Mouse (Mus musculus): Measurements from ENCODE around the gene Tnnt3. TPM values are rescaled to one million over a fixed set of nuclear protein-coding genes. Genes with fewer than 3 reads are reported as not detected.

Tnnt3 gene
- polyA plus RNA-seq, 1 experiment from 2014 or later = 0.42 TPM

DNA sequence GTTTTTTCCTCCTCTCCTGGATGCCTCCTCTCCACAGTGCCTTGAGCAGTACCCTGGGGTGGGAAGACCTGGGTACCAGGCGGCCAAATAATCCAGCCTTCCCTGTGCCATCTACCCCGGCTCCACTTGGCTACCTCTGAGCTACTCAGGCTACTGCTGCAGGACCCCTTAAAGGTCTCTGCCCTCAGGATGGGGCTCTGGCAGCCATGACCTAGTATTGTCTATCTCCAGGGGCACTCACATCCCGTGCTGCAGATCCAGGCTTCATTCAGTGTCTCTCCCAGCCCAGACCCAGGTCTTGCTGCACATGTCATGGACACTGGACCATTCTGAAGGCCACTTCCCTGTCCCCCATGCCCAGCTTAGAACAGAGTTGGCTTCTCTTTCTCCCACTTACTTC is 18.8 kb upstream of the Tnnt3 start:
- H3K27ac ChIP-seq (ENCODE audit: low read depth, low read length) = no peak overlapping the region
- H3K36me3 ChIP-seq (ENCODE audit: control insufficient read depth, insufficient read depth, low read length) = no peaks in the 10 kb centered on the region
- ATAC-seq = no peak
- no peak for DNase-seq (ENCODE audit: low spot score)
- no peaks in the 10 kb centered on the region for H3K9me3 ChIP-seq (replicated peaks; ENCODE audit: control insufficient read depth, low read length)
- no peaks in the 10 kb centered on the region for H3K27me3 ChIP-seq (replicated peaks; ENCODE audit: control insufficient read depth, insufficient read depth, low read length)
- no peak overlapping the region for H3K4me3 ChIP-seq (ENCODE audit: low read depth, low read length)
- H3K4me1 ChIP-seq (ENCODE audit: control insufficient read depth, insufficient read depth, low read length) = peaks cover 19% of the 10 kb centered on the region
- 89% methylated on average over 3 of the region's 3 CpGs for WGBS
- no peak overlapping the region for H3K9ac ChIP-seq (ENCODE audit: low read length)
- no peak overlapping the region for H3K4me2 ChIP-seq (ENCODE audit: low read length)

DNA sequence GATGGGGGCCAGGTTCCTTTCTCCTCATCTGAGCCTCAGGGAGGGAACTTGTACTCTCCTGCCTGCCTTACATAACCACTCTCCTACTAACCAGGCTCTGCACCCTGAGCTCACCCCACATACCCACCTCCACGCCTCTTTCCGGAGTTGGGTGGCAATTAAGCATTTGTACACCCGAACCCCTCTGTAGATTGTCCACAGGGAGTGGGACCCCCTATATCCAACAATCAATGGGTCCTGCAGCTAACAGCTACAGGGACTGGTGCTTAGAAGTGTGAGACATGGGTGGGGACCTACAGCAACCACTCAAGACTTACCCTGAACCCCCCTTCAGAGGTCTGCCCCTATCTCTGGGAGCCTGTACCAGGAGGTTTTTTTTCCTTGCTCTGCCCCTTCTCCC is 18.0 kb upstream of the Tnnt3 start:
- Histone ChIP-seq H3K9me3 (replicated peaks; ENCODE audit: control insufficient read depth, low read length) (no peaks in the 10 kb centered on the region), H3K27ac (ENCODE audit: low read depth, low read length) (no peak overlapping the region), H3K4me1 (ENCODE audit: control insufficient read depth, insufficient read depth, low read length) (peaks cover 19% of the 10 kb centered on the region), H3K9ac (ENCODE audit: low read length) (no peak overlapping the region), H3K4me3 (ENCODE audit: low read depth, low read length) (no peak overlapping the region), H3K4me2 (ENCODE audit: low read length) (no peak overlapping the region), H3K36me3 (ENCODE audit: control insufficient read depth, insufficient read depth, low read length) (no peaks in the 10 kb centered on the region), H3K27me3 (replicated peaks; ENCODE audit: control insufficient read depth, insufficient read depth, low read length) (no peaks in the 10 kb centered on the region)
- ATAC-seq (no peak), DNase-seq (ENCODE audit: low spot score) (no peak)
- WGBS = 90% methylated on average over 3 of the region's 3 CpGs

DNA sequence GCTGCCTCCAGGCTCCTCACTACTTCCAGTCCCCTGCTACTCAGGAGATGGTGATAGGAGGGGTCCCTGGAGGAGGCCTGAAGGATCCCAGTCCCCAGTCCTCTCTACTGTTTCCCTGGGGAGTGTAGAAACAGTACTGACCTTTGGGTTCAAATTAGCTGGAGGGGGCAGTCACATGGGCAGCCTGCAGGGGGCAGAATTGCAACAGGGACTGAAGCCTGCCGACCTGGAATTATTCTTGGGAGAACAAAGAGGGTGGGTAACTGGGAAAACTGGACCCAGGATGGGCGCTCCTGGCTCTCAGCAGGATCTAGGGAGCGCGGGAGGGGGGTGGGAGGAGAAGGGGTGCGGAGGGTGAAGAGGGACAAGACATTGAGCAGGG is 17.5 kb upstream of the Tnnt3 start:
- WGBS = 3% methylated on average over 5 of the region's 5 CpGs
- Histone ChIP-seq H3K9me3 (replicated peaks; ENCODE audit: control insufficient read depth, low read length) (no peaks in the 10 kb centered on the region), H3K9ac (ENCODE audit: low read length) (peak overlapping the region; percentile 63; the same call in 1 of the 2 replicates), H3K4me1 (ENCODE audit: control insufficient read depth, insufficient read depth, low read length) (peaks cover 19% of the 10 kb centered on the region), H3K27ac (ENCODE audit: low read depth, low read length) (peak overlapping the region; percentile 81), H3K36me3 (ENCODE audit: control insufficient read depth, insufficient read depth, low read length) (no peaks in the 10 kb centered on the region), H3K4me2 (ENCODE audit: low read length) (peak overlapping the region; percentile 53), H3K4me3 (ENCODE audit: low read depth, low read length) (peak overlapping the region; percentile 13; the same call in 1 of the 2 replicates), H3K27me3 (replicated peaks; ENCODE audit: control insufficient read depth, insufficient read depth, low read length) (no peaks in the 10 kb centered on the region)
- DNase-seq (ENCODE audit: low spot score) (peak; percentile 57), ATAC-seq (peak; percentile 19)

DNA sequence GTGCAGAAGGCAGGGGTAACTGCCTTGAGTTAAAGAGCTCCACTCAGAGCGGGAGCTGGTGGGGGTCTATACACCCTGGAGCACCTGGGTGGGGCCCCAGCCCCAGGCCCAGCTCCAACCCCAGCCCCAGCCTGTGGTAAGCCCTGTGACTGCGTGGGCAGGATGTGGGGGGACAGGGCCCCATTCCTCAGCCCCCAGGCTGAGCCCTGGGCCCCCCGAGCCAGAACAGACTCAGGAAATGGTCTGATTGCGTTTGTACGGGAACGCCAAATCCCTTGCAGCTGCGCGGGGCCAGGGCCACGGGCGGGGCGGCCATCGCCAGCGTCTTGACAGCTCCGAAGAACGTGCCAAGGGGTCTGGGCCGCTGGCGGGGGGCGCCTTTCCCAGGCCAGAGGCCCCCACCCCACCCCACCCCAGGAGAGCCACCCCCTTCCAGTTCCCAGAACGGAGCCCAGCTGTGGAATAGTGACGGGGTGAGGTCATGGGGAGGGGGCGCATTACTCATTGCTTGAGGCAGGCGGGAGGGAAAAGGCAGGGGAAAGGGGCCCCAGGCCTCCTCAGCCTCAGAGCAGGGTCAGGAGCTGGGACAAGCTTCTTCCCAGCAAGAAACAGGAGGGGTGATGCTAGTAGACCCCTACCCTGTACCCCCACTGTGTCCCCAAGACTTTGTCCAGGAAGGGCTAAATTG is 16.9 kb upstream of the Tnnt3 start:
- 2% methylated on average over 20 of the region's 22 CpGs for WGBS
- no peaks in the 10 kb centered on the region for H3K27me3 ChIP-seq (replicated peaks; ENCODE audit: control insufficient read depth, insufficient read depth, low read length)
- ATAC-seq (peak; percentile 74), DNase-seq (ENCODE audit: low spot score) (peak; percentile 63)
- peak overlapping the region; percentile 13 for H3K4me3 ChIP-seq (ENCODE audit: low read depth, low read length)
- H3K4me2 ChIP-seq (ENCODE audit: low read length) = peak overlapping the region; percentile 53
- H3K36me3 ChIP-seq (ENCODE audit: control insufficient read depth, insufficient read depth, low read length) = no peaks in the 10 kb centered on the region
- H3K27ac ChIP-seq (ENCODE audit: low read depth, low read length) = peak overlapping the region; percentile 81
- H3K9ac ChIP-seq (ENCODE audit: low read length) = peak overlapping the region; percentile 63
- no peaks in the 10 kb centered on the region for H3K9me3 ChIP-seq (replicated peaks; ENCODE audit: control insufficient read depth, low read length)
- H3K4me1 ChIP-seq (ENCODE audit: control insufficient read depth, insufficient read depth, low read length) = peaks cover 19% of the 10 kb centered on the region

DNA sequence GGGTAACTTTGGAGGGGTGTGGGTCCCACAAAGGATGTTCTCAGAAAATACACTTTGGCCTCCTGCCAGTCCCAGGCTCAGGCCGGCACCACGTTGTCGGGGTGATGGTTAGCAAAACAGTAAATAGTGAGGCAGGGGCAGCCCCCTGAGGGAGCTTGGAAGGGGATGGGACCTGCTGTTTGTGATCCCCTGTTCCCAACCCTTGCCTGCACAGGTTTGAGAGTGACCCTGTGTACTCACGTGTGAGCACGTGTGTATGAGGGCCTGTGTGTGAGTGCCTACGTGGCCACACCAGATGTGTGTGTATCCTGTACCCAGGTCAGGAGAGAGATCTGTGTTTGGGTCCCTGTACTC is 16.4 kb upstream of the Tnnt3 start:
- Histone ChIP-seq H3K27me3 (replicated peaks; ENCODE audit: control insufficient read depth, insufficient read depth, low read length) (no peaks in the 10 kb centered on the region), H3K27ac (ENCODE audit: low read depth, low read length) (peak overlapping the region; percentile 81), H3K4me2 (ENCODE audit: low read length) (peak overlapping the region; percentile 53), H3K36me3 (ENCODE audit: control insufficient read depth, insufficient read depth, low read length) (no peaks in the 10 kb centered on the region), H3K4me1 (ENCODE audit: control insufficient read depth, insufficient read depth, low read length) (peaks cover 19% of the 10 kb centered on the region), H3K4me3 (ENCODE audit: low read depth, low read length) (no peak overlapping the region), H3K9ac (ENCODE audit: low read length) (peak overlapping the region; percentile 63; the same call in 1 of the 2 replicates), H3K9me3 (replicated peaks; ENCODE audit: control insufficient read depth, low read length) (no peaks in the 10 kb centered on the region)
- peak; percentile 58 for DNase-seq (ENCODE audit: low spot score)
- WGBS = 15% methylated on average over 6 of the region's 6 CpGs
- ATAC-seq = peak; percentile 53

DNA sequence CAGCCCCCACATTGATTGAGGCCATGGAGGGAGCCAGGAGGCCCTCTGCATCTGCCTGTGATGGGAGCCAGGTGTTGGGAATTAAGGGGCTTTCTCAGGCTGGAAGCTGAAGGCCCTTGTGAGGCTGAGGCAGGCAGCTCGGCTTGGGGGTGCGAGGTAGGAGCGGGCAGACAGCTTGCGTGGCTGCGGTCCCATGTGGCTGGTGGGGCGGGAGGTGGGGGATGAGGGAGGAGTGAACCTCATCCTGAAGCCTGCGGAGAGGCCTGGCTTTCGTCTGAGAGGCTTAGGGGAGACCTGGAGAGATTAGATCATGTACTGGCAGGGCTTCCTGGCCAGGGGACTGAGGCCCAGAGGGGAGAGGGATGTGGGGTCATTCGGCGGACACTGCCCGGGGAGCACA is 15.5 kb upstream of the Tnnt3 start:
- ATAC-seq (no peak), DNase-seq (ENCODE audit: low spot score) (peak; percentile 20)
- Histone ChIP-seq H3K9me3 (replicated peaks; ENCODE audit: control insufficient read depth, low read length) (no peaks in the 10 kb centered on the region), H3K36me3 (ENCODE audit: control insufficient read depth, insufficient read depth, low read length) (no peaks in the 10 kb centered on the region), H3K27ac (ENCODE audit: low read depth, low read length) (peak overlapping the region; percentile 81; the same call in 1 of the 2 replicates), H3K27me3 (replicated peaks; ENCODE audit: control insufficient read depth, insufficient read depth, low read length) (no peaks in the 10 kb centered on the region), H3K4me3 (ENCODE audit: low read depth, low read length) (no peak overlapping the region), H3K4me2 (ENCODE audit: low read length) (no peak overlapping the region), H3K4me1 (ENCODE audit: control insufficient read depth, insufficient read depth, low read length) (peaks cover 24% of the 10 kb centered on the region), H3K9ac (ENCODE audit: low read length) (no peak overlapping the region)
- 47% methylated on average over 11 of the region's 11 CpGs for WGBS

DNA sequence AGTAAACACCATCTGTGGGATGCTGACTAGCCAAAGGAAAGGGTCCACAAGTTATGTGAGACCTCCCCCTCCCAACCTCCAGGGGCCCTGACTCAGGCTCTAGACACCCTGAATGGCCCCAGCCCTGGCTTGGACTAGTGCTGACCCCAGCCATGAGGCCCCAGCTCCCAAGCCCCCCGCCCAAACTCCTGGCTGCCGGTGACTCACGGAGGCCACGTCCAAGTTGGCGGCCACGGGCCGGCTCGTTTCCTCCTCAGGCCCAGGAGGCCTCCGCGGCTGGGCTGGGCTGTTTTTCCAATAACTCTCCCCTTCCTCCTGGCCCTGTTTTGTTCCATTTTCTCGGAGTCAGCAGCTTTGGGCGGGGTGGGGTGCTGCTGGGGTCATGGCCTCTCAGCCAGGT is 13.9 kb upstream of the Tnnt3 start:
- peaks cover 24% of the 10 kb centered on the region for H3K4me1 ChIP-seq (ENCODE audit: control insufficient read depth, insufficient read depth, low read length)
- no peaks in the 10 kb centered on the region for H3K27me3 ChIP-seq (replicated peaks; ENCODE audit: control insufficient read depth, insufficient read depth, low read length)
- DNase-seq (ENCODE audit: low spot score) (no peak), ATAC-seq (no peak)
- no peak overlapping the region for H3K4me2 ChIP-seq (ENCODE audit: low read length)
- WGBS = 83% methylated on average over 12 of the region's 12 CpGs
- H3K4me3 ChIP-seq (ENCODE audit: low read depth, low read length) = no peak overlapping the region
- no peak overlapping the region for H3K27ac ChIP-seq (ENCODE audit: low read depth, low read length)
- no peaks in the 10 kb centered on the region for H3K36me3 ChIP-seq (ENCODE audit: control insufficient read depth, insufficient read depth, low read length)
- H3K9ac ChIP-seq (ENCODE audit: low read length) = no peak overlapping the region
- no peaks in the 10 kb centered on the region for H3K9me3 ChIP-seq (replicated peaks; ENCODE audit: control insufficient read depth, low read length)

DNA sequence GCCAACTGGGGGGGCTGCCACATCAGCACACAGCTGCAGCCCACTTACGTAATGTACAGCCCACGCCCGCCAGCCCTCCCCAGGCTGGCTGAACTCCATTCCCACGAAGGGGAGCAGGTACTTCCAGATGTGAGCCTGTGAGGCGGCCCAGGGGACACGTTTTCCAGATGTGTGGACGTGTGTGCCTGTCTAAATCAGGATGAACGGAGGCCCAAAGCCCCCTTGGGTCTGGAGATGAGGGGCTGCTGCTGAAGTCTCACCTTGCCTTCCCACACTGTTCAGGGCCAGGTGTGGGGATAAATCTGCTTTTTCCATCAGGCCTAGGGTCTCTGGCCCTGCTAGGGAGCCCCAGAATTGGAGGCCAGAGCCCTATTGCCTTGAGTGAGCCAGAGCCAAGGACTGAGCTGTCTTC is 11.9 kb upstream of the Tnnt3 start:
- H3K27ac ChIP-seq (ENCODE audit: low read depth, low read length) = no peak overlapping the region

DNA sequence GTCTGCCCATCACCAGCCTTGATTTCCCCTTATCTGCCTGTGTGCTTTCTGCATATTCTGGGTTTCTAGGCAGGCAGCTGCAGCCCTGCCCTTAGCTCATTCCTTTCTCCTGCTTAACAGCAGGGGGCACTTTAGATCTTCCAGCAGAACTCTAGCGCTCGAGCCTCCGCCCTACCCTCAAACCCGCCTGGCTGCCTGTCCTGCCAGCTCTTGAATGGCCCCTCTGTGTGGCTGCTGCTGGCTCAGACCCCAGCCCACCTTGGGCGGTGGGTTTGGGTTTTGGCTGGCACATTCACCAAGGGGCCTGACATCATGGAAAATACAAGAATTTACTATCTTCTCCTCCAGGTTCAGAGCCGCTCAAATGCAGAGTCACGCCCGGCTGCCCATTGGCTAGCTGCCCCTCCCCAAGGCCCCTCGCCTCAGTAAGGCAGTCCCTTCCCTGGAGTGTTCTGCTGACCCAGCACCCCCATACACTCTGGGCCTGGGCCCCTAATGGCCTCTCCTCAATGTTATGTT is 11.2 kb upstream of the Tnnt3 start:
- Histone ChIP-seq H3K9me3 (replicated peaks; ENCODE audit: control insufficient read depth, low read length) (no peaks in the 10 kb centered on the region), H3K9ac (ENCODE audit: low read length) (peak overlapping the region; percentile 29), H3K36me3 (ENCODE audit: control insufficient read depth, insufficient read depth, low read length) (no peaks in the 10 kb centered on the region), H3K4me1 (ENCODE audit: control insufficient read depth, insufficient read depth, low read length) (peaks cover 12% of the 10 kb centered on the region), H3K4me2 (ENCODE audit: low read length) (no peak overlapping the region; the same call in 1 of the 2 replicates), H3K27me3 (replicated peaks; ENCODE audit: control insufficient read depth, insufficient read depth, low read length) (no peaks in the 10 kb centered on the region), H3K4me3 (ENCODE audit: low read depth, low read length) (no peak overlapping the region), H3K27ac (ENCODE audit: low read depth, low read length) (peak overlapping the region; percentile 1; the same call in 1 of the 2 replicates)
- DNase-seq (ENCODE audit: low spot score) (peak; percentile 87), ATAC-seq (peak; percentile 84)
- 9% methylated on average over 9 of the region's 9 CpGs for WGBS

More for the DNA sequence above, 11.9 kb upstream of the Tnnt3 start:
- Histone ChIP-seq H3K9ac (ENCODE audit: low read length) (no peak overlapping the region), H3K36me3 (ENCODE audit: control insufficient read depth, insufficient read depth, low read length) (no peaks in the 10 kb centered on the region), H3K27me3 (replicated peaks; ENCODE audit: control insufficient read depth, insufficient read depth, low read length) (no peaks in the 10 kb centered on the region), H3K9me3 (replicated peaks; ENCODE audit: control insufficient read depth, low read length) (no peaks in the 10 kb centered on the region), H3K4me2 (ENCODE audit: low read length) (no peak overlapping the region), H3K4me3 (ENCODE audit: low read depth, low read length) (no peak overlapping the region), H3K4me1 (ENCODE audit: control insufficient read depth, insufficient read depth, low read length) (peaks cover 18% of the 10 kb centered on the region)
- DNase-seq (ENCODE audit: low spot score) (no peak), ATAC-seq (no peak)
- WGBS = 80% methylated on average over 8 of the region's 8 CpGs

All from forebrain, embryonic 14.5 days (tissue).